Mouse (Mus musculus) bone marrow, adult 2 months (tissue): ENCODE measurements around the gene Rictor. TPM values are rescaled to one million over a fixed set of nuclear protein-coding genes. Genes with fewer than 3 reads are reported as not detected.

Experiments
- H3K27ac ChIP-seq: fragments of 200-500 bp; 2 replicates; pipeline ENCODE4 v1.5.1; 2012; ENCODE audit warnings: low read depth, mild to moderate bottlenecking, control low read depth, inconsistent platforms, low read length; ENCODE audit not compliant: control insufficient read depth, poor library complexity, insufficient read depth
- H3K4me1 ChIP-seq: fragments of 200-500 bp; 2 replicates; pipeline ENCODE4 v1.6.1; 2011; ENCODE audit warnings: low read length; ENCODE audit not compliant: control insufficient read depth, insufficient read depth
- H3K4me3 ChIP-seq: fragments of 200-500 bp; replicated peaks from 2 replicates; pipeline ENCODE3; 2011; ENCODE audit warnings: mild to moderate bottlenecking, low read depth, low read length, control low read depth; ENCODE audit not compliant: control insufficient read depth
- CTCF ChIP-seq: fragments of 200-500 bp; IDR thresholded peaks from 2 replicates; pipeline ENCODE4 v1.5.1; 2011; ENCODE audit warnings: low read length, control low read depth; ENCODE audit not compliant: control insufficient read depth, insufficient read depth
- POLR2A ChIP-seq: fragments of 200-500 bp; IDR thresholded peaks from 2 replicates; pipeline ENCODE4 v1.6.1; 2011; ENCODE audit warnings: low read depth, mild to moderate bottlenecking, control low read depth, low read length, borderline replicate concordance; ENCODE audit not compliant: control insufficient read depth
- WGBS: fragments of 180-500 bp; shearing (Covaris S2); methylation state at CpG from one replicate; pipeline ENCODE4 v1.1.7; 2018; 5-methylcytosine and 5-hydroxymethylcytosine counted together
- polyA plus RNA-seq: library from polyadenylated mRNA; stranded (reverse); fragments of >200 nt; gene quantifications from 2 replicates; pipeline ENCODE4 v1.2.4, GENCODE M21; 2011; ENCODE audit warnings: low replicate concordance; ENCODE audit not compliant: missing spikeins, insufficient read depth, insufficient read length

Rictor gene
- polyA plus RNA-seq, 1 experiment = 5.9 TPM

- H3K4me3 ChIP-seq = no peak overlapping the region
- no peak overlapping the region for H3K27ac ChIP-seq
- TF ChIP-seq CTCF (no peak), POLR2A (no peak)
- no peaks in the 10 kb centered on the region; the same call in 1 of the 2 replicates for H3K4me1 ChIP-seq
- 91% methylated on average over 4 of the region's 4 CpGs for WGBS
Observed at GRCm38 (mm10) chr15:6721802-6722201, 13.6 kb downstream of the Rictor start.

- 78% methylated on average over 11 of the region's 11 CpGs for whole genome bisulfite sequencing
- no peaks in the 10 kb centered on the region; the same call in 1 of the 2 replicates for H3K4me1 ChIP-seq
Observed at GRCm38 (mm10) chr15:6722405-6723176, 14.4 kb downstream of the Rictor start.

GRCm38 (mm10) chr15:6723338-6723737, 15.2 kb downstream of the Rictor start:
- Histone ChIP-seq H3K4me1 (no peaks in the 10 kb centered on the region; the same call in 1 of the 2 replicates), H3K4me3 (no peak overlapping the region), H3K27ac (no peak overlapping the region)
- no peak for TF ChIP-seq CTCF
- no peak for TF ChIP-seq POLR2A

More at GRCm38 (mm10) chr15:6722405-6723176, 14.4 kb downstream of the Rictor start:
- TF ChIP-seq CTCF (no peak), POLR2A (no peak)
- Histone ChIP-seq H3K4me3 (no peak overlapping the region), H3K27ac (no peak overlapping the region)

GRCm38 (mm10) chr15:6724442-6724841, 16.3 kb downstream of the Rictor start:
- 58% methylated on average over 1 of the region's 1 CpGs for WGBS
- H3K4me3 ChIP-seq = no peak overlapping the region
- H3K4me1 ChIP-seq = no peaks in the 10 kb centered on the region; the same call in 1 of the 2 replicates
- TF ChIP-seq CTCF (no peak), POLR2A (no peak)
- H3K27ac ChIP-seq = no peak overlapping the region

- H3K4me1 ChIP-seq = no peaks in the 10 kb centered on the region; the same call in 1 of the 2 replicates
- no peak overlapping the region for H3K27ac ChIP-seq
- 87% methylated on average over 5 of the region's 5 CpGs for WGBS
- TF ChIP-seq CTCF = no peak
- TF ChIP-seq POLR2A = no peak
- H3K4me3 ChIP-seq = no peak overlapping the region
Observed at GRCm38 (mm10) chr15:6726130-6726808, 18.1 kb downstream of the Rictor start.

- Histone ChIP-seq H3K4me3 (no peak overlapping the region), H3K4me1 (peaks cover 1% of the 10 kb centered on the region; the same call in 1 of the 2 replicates), H3K27ac (no peak overlapping the region)
- TF ChIP-seq POLR2A (no peak), CTCF (no peak)
- WGBS = 50% methylated on average over 5 of the region's 5 CpGs
Observed at GRCm38 (mm10) chr15:6733076-6733475, 24.9 kb downstream of the Rictor start.

- Histone ChIP-seq H3K4me3 (no peak overlapping the region), H3K27ac (no peak overlapping the region), H3K4me1 (peaks cover 1% of the 10 kb centered on the region; the same call in 1 of the 2 replicates)
- TF ChIP-seq POLR2A (no peak), CTCF (no peak)
- 95% methylated on average over 2 of the region's 2 CpGs for WGBS
Observed at GRCm38 (mm10) chr15:6739180-6739579, 31.0 kb downstream of the Rictor start.

- H3K27ac ChIP-seq = no peak overlapping the region
- no peak overlapping the region for H3K4me3 ChIP-seq
- 90% methylated on average over 13 of the region's 13 CpGs for WGBS
- TF ChIP-seq CTCF (no peak), POLR2A (no peak)
- H3K4me1 ChIP-seq = no peaks in the 10 kb centered on the region
Observed at GRCm38 (mm10) chr15:6742337-6743025, 34.3 kb downstream of the Rictor start.
